Mouse (Mus musculus) midbrain, embryonic 15.5 days (tissue): Measurements from ENCODE around the gene Stxbp2. TPM values are rescaled to one million over a fixed set of nuclear protein-coding genes. Genes with fewer than 3 reads are reported as not detected.

Experiments
- ATAC-seq: fragments of 200-750 bp; cut with Nextera tagmentation; replicated peaks from 2 replicates; pipeline ENCODE4 v1.8.0; 2017; ENCODE audit warnings: moderate TSS enrichment
- H3K27ac ChIP-seq: fragments of 300-500 bp; sonication (generic); 2 replicates; pipeline ENCODE4 v1.5.1; 2015; ENCODE audit warnings: mild to moderate bottlenecking, inconsistent platforms
- H3K27me3 ChIP-seq: fragments of 300-500 bp; sonication (generic); replicated peaks from 2 replicates; pipeline ENCODE4 v1.6.1; 2015; ENCODE audit warnings: inconsistent platforms
- H3K36me3 ChIP-seq: fragments of 300-500 bp; sonication (generic); replicated peaks from 2 replicates; pipeline ENCODE4 v1.6.1; 2015; ENCODE audit warnings: inconsistent platforms
- H3K4me1 ChIP-seq: fragments of 300-500 bp; sonication (generic); 2 replicates; pipeline ENCODE4 v1.6.1; 2015; ENCODE audit warnings: inconsistent platforms
- H3K4me2 ChIP-seq: fragments of 300-500 bp; sonication (generic); 2 replicates; pipeline ENCODE4 v1.6.1; 2015; ENCODE audit warnings: inconsistent platforms, mild to moderate bottlenecking, moderate library complexity
- H3K4me3 ChIP-seq: fragments of 300-500 bp; sonication (generic); 2 replicates; pipeline ENCODE4 v1.5.1; 2015; ENCODE audit warnings: mild to moderate bottlenecking, inconsistent platforms
- H3K9ac ChIP-seq: fragments of 300-500 bp; sonication (generic); 2 replicates; pipeline ENCODE4 v1.6.1; 2015; ENCODE audit warnings: mild to moderate bottlenecking, inconsistent platforms
- H3K9me3 ChIP-seq: fragments of 300-500 bp; sonication (generic); 2 replicates; pipeline ENCODE4 v1.6.1; 2016; ENCODE audit warnings: inconsistent platforms
- WGBS: fragments of 180-500 bp; shearing (Covaris S2); methylation state at CpG from one replicate; pipeline ENCODE4 v1.1.7; 2015; ENCODE audit warnings: mixed read lengths; 5-methylcytosine and 5-hydroxymethylcytosine counted together
- polyA plus RNA-seq: library from polyadenylated mRNA; unstranded; fragments of >200 nt; fragmentation: Nextera tagmentation; extraction: Ambion mirVana; gene quantifications from 2 replicates; pipeline ENCODE4 v1.2.1, GENCODE M21; 2015

Gene Stxbp2
- polyA plus RNA-seq, 1 experiment from 2014 or later: 52.9 TPM

GRCm38 (mm10) chr8:3606593-3606992 lies 24.2 kb upstream of the Stxbp2 start:
- Histone ChIP-seq H3K27ac (no peak overlapping the region), H3K4me2 (no peak overlapping the region), H3K36me3 (peaks cover 81% of the 10 kb centered on the region), H3K9me3 (no peaks in the 10 kb centered on the region), H3K9ac (no peak overlapping the region), H3K4me3 (no peak overlapping the region), H3K4me1 (no peaks in the 10 kb centered on the region), H3K27me3 (no peaks in the 10 kb centered on the region)
- no peak for ATAC-seq
- WGBS: 88% methylated on average over 16 of the region's 16 CpGs

- H3K9me3 ChIP-seq: no peaks in the 10 kb centered on the region
- no peak overlapping the region for H3K4me3 ChIP-seq
- no peak overlapping the region for H3K4me2 ChIP-seq
- no peak for ATAC-seq
- no peaks in the 10 kb centered on the region for H3K4me1 ChIP-seq
- no peaks in the 10 kb centered on the region for H3K27me3 ChIP-seq
- H3K36me3 ChIP-seq: peaks cover 75% of the 10 kb centered on the region
- no peak overlapping the region for H3K27ac ChIP-seq
- WGBS: 88% methylated on average over 7 of the region's 7 CpGs
- H3K9ac ChIP-seq: no peak overlapping the region
These were observed 22.9 kb upstream of the Stxbp2 start for GRCm38 (mm10) chr8:3607822-3608221.

GRCm38 (mm10) chr8:3609046-3609815 lies 21.5 kb upstream of the Stxbp2 start:
- Histone ChIP-seq H3K9ac (no peak overlapping the region), H3K4me2 (no peak overlapping the region), H3K27ac (no peak overlapping the region), H3K9me3 (no peaks in the 10 kb centered on the region), H3K4me3 (no peak overlapping the region), H3K27me3 (no peaks in the 10 kb centered on the region), H3K4me1 (no peaks in the 10 kb centered on the region), H3K36me3 (peaks cover 74% of the 10 kb centered on the region)
- no peak for ATAC-seq
- 86% methylated on average over 12 of the region's 12 CpGs for WGBS

GRCm38 (mm10) chr8:3609816-3610150 lies 21.0 kb upstream of the Stxbp2 start:
- Histone ChIP-seq H3K4me1 (no peaks in the 10 kb centered on the region), H3K4me2 (no peak overlapping the region), H3K36me3 (peaks cover 73% of the 10 kb centered on the region), H3K4me3 (no peak overlapping the region), H3K9ac (no peak overlapping the region), H3K27ac (no peak overlapping the region), H3K27me3 (no peaks in the 10 kb centered on the region), H3K9me3 (no peaks in the 10 kb centered on the region)
- no peak for ATAC-seq
- 89% methylated on average over 6 of the region's 6 CpGs for WGBS

GRCm38 (mm10) chr8:3621199-3621970 lies 9.4 kb upstream of the Stxbp2 start, which contains the start of the genes Xab2 and Pet100:
TSS of gene Xab2 (minus strand) at chr8:3621316.
TSS of gene Pet100 (plus strand) at chr8:3621548.
- peak within 1 kb of the TSS; percentile 76 for H3K9ac ChIP-seq
- ATAC-seq: peak; percentile 97
- peak within 1 kb of the TSS; percentile 68 for H3K4me3 ChIP-seq
- H3K4me2 ChIP-seq: peak within 1 kb of the TSS; percentile 76
- WGBS: under 1% methylated on average over 37 of the region's 37 CpGs
- H3K36me3 ChIP-seq: peaks cover 19% of the 10 kb centered on the region
- no peaks in the 10 kb centered on the region for H3K27me3 ChIP-seq
- H3K4me1 ChIP-seq: peaks cover 23% of the 10 kb centered on the region
- H3K27ac ChIP-seq: peak within 1 kb of the TSS; percentile 57
- H3K9me3 ChIP-seq: no peaks in the 10 kb centered on the region

GRCm38 (mm10) chr8:3622119-3622518 lies 8.6 kb upstream of the Stxbp2 start:
- H3K27ac ChIP-seq: no peak overlapping the region
- peaks cover 23% of the 10 kb centered on the region for H3K4me1 ChIP-seq
- H3K4me3 ChIP-seq: peak overlapping the region; percentile 68
- peak overlapping the region; percentile 76; the same call in 1 of the 2 replicates for H3K9ac ChIP-seq
- H3K9me3 ChIP-seq: no peaks in the 10 kb centered on the region
- ATAC-seq: no peak; the same call in 1 of the 2 replicates
- H3K4me2 ChIP-seq: peak overlapping the region; percentile 76
- peaks cover 13% of the 10 kb centered on the region for H3K36me3 ChIP-seq
- 70% methylated on average over 8 of the region's 8 CpGs for WGBS
- no peaks in the 10 kb centered on the region for H3K27me3 ChIP-seq

GRCm38 (mm10) chr8:3625445-3625844 lies 5.3 kb upstream of the Stxbp2 start, which contains the start of gene Pcp2:
TSS of gene Pcp2 (minus strand) at chr8:3625545.
- no peak within 1 kb of the TSS for H3K4me3 ChIP-seq
- no peak within 1 kb of the TSS for H3K9ac ChIP-seq
- H3K36me3 ChIP-seq: no peaks in the 10 kb centered on the region
- peaks cover 11% of the 10 kb centered on the region for H3K4me1 ChIP-seq
- 69% methylated on average over 1 of the region's 1 CpGs for WGBS
- no peak within 1 kb of the TSS for H3K4me2 ChIP-seq
- H3K27ac ChIP-seq: no peak within 1 kb of the TSS
- H3K27me3 ChIP-seq: no peaks in the 10 kb centered on the region
- H3K9me3 ChIP-seq: no peaks in the 10 kb centered on the region
- ATAC-seq: no peak

- WGBS: 64% methylated on average over 5 of the region's 5 CpGs
These were observed 3.8 kb upstream of the Stxbp2 start for GRCm38 (mm10) chr8:3626971-3627370.

GRCm38 (mm10) chr8:3628014-3628413 lies 2.7 kb upstream of the Stxbp2 start:
- no peak for ATAC-seq
- WGBS: 41% methylated on average over 5 of the region's 5 CpGs
- Histone ChIP-seq H3K9me3 (no peaks in the 10 kb centered on the region), H3K4me3 (no peak overlapping the region), H3K27ac (no peak overlapping the region), H3K9ac (no peak overlapping the region), H3K27me3 (no peaks in the 10 kb centered on the region), H3K36me3 (no peaks in the 10 kb centered on the region), H3K4me2 (no peak overlapping the region), H3K4me1 (peaks cover 8% of the 10 kb centered on the region)

More at GRCm38 (mm10) chr8:3626971-3627370, 3.8 kb upstream of the Stxbp2 start:
- peaks cover 15% of the 10 kb centered on the region for H3K4me1 ChIP-seq
- H3K9me3 ChIP-seq: no peaks in the 10 kb centered on the region
- no peak overlapping the region for H3K4me2 ChIP-seq
- no peak overlapping the region for H3K9ac ChIP-seq
- H3K27ac ChIP-seq: no peak overlapping the region
- no peaks in the 10 kb centered on the region for H3K27me3 ChIP-seq
- ATAC-seq: no peak
- no peak overlapping the region for H3K4me3 ChIP-seq
- no peaks in the 10 kb centered on the region for H3K36me3 ChIP-seq

GRCm38 (mm10) chr8:3631478-3631875 lies 722 bp downstream of the Stxbp2 start:
- Histone ChIP-seq H3K27ac (no peak overlapping the region), H3K4me1 (peaks cover 8% of the 10 kb centered on the region), H3K4me2 (peak overlapping the region; percentile 78), H3K9me3 (no peaks in the 10 kb centered on the region), H3K36me3 (no peaks in the 10 kb centered on the region), H3K9ac (no peak overlapping the region), H3K27me3 (no peaks in the 10 kb centered on the region), H3K4me3 (peak overlapping the region; percentile 47)
- 23% methylated on average over 8 of the region's 8 CpGs for WGBS
- 0 out of 2 replicates have a peak, but pooled peaks have one; percentile 7 for ATAC-seq

GRCm38 (mm10) chr8:3645804-3646203 lies 15.0 kb downstream of the Stxbp2 start:
- H3K27ac ChIP-seq: no peak overlapping the region
- H3K9me3 ChIP-seq: no peaks in the 10 kb centered on the region
- no peaks in the 10 kb centered on the region for H3K27me3 ChIP-seq
- H3K4me1 ChIP-seq: no peaks in the 10 kb centered on the region
- 25% methylated on average over 5 of the region's 5 CpGs for WGBS
- no peak overlapping the region for H3K4me2 ChIP-seq
- no peak overlapping the region for H3K4me3 ChIP-seq
- no peak for ATAC-seq
- no peak overlapping the region for H3K9ac ChIP-seq
- H3K36me3 ChIP-seq: no peaks in the 10 kb centered on the region

GRCm38 (mm10) chr8:3646824-3647531 lies 16.2 kb downstream of the Stxbp2 start:
- H3K9me3 ChIP-seq: no peaks in the 10 kb centered on the region
- no peaks in the 10 kb centered on the region for H3K27me3 ChIP-seq
- no peak overlapping the region for H3K9ac ChIP-seq
- no peak for ATAC-seq
- H3K4me1 ChIP-seq: no peaks in the 10 kb centered on the region
- no peak overlapping the region for H3K27ac ChIP-seq
- no peaks in the 10 kb centered on the region for H3K36me3 ChIP-seq
- WGBS: 85% methylated on average over 6 of the region's 6 CpGs
- no peak overlapping the region for H3K4me2 ChIP-seq
- no peak overlapping the region for H3K4me3 ChIP-seq
